Mouse (Mus musculus) hindbrain, embryonic 14.5 days (tissue): ENCODE results near the gene Opn4. TPM values are rescaled to one million over a fixed set of nuclear protein-coding genes. Genes with fewer than 3 reads are reported as not detected.

Source experiments
- ATAC-seq: fragments of 200-750 bp; cut with Nextera tagmentation; 2 replicates; pipeline ENCODE4 v1.8.0; 2017; ENCODE audit warnings: moderate number of reproducible peaks, mild to moderate bottlenecking, moderate TSS enrichment, moderate library complexity; ENCODE audit not compliant: low FRiP score
- DNase-seq: peaks from one replicate; pipeline ENCODE4 v3.0.0-alpha.2; 2015; ENCODE audit warnings: low spot score
- H3K27ac ChIP-seq: fragments of 300-500 bp; sonication (generic); 2 replicates; pipeline ENCODE4 v1.5.1; 2014; ENCODE audit warnings: mild to moderate bottlenecking, moderate library complexity
- H3K27me3 ChIP-seq: fragments of 300-500 bp; sonication (generic); 2 replicates; pipeline ENCODE4 v1.6.1; 2014; ENCODE audit warnings: mild to moderate bottlenecking, low read length, mixed read lengths; ENCODE audit not compliant: control insufficient read depth, insufficient read depth
- H3K36me3 ChIP-seq: fragments of 300-500 bp; sonication (generic); replicated peaks from 2 replicates; pipeline ENCODE4 v1.6.1; 2014; ENCODE audit not compliant: control insufficient read depth, insufficient read depth
- H3K4me1 ChIP-seq: fragments of 300-500 bp; sonication (generic); replicated peaks from 2 replicates; pipeline ENCODE4 v1.6.1; 2014; ENCODE audit warnings: antibody characterized with exemption, low read length, mixed read lengths; ENCODE audit not compliant: control insufficient read depth, insufficient read depth
- H3K4me2 ChIP-seq: fragments of 300-500 bp; sonication (generic); replicated peaks from 2 replicates; pipeline ENCODE4 v1.6.1; 2014; ENCODE audit warnings: mild to moderate bottlenecking, moderate library complexity
- H3K4me3 ChIP-seq: fragments of 300-500 bp; sonication (generic); replicated peaks from 2 replicates; pipeline ENCODE4 v1.5.1; 2014; ENCODE audit warnings: mild to moderate bottlenecking, low read length
- H3K9ac ChIP-seq: fragments of 300-500 bp; sonication (generic); 2 replicates; pipeline ENCODE4 v1.6.1; 2014
- H3K9me3 ChIP-seq: fragments of 300-500 bp; sonication (generic); 2 replicates; pipeline ENCODE4 v1.6.1; 2016; ENCODE audit warnings: low read length; ENCODE audit not compliant: control insufficient read depth
- WGBS: fragments of 180-500 bp; shearing (Covaris S2); extraction: QIAGEN DNeasy Blood & Tissue Kit; methylation state at CpG from one replicate; pipeline ENCODE4 v1.1.7; 2014; 5-methylcytosine and 5-hydroxymethylcytosine counted together
- polyA plus RNA-seq: library from polyadenylated mRNA; unstranded; fragments of >200 nt; fragmentation: Nextera tagmentation; extraction: Ambion mirVana; gene quantifications from 2 replicates; pipeline ENCODE4 v1.2.1, GENCODE M21; 2014

Gene Opn4
- polyA plus RNA-seq, 1 experiment from 2014 or later: not detected

DNA sequence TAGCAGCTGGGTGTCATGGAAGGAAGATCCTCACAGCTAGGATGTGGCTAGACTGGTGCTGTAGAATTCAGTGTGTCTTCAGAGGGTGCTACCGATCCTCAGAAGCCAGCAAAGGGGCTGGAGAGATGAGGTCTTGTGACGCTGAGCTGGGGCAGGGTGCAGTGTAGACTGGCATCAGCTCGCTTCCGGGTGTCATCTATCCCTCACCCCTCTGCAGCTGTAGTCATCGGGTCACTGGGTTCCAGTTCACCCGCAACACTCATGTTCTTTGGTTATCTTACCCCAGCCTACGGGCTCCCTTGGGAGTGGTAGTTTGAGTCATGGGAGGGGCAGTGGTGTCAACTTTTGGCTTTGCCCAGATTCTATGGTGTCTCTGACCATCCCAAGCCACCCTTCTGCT is 2.0 kb upstream of the Opn4 start:
- no peaks in the 10 kb centered on the region for H3K4me1 ChIP-seq
- H3K4me2 ChIP-seq: no peak overlapping the region
- 98% methylated on average over 7 of the region's 7 CpGs for WGBS
- H3K36me3 ChIP-seq: no peaks in the 10 kb centered on the region
- ATAC-seq (no peak), DNase-seq (no peak)
- no peak overlapping the region for H3K27ac ChIP-seq
- no peaks in the 10 kb centered on the region for H3K27me3 ChIP-seq
- no peak overlapping the region for H3K4me3 ChIP-seq
- no peaks in the 10 kb centered on the region for H3K9me3 ChIP-seq
- no peak overlapping the region for H3K9ac ChIP-seq

DNA sequence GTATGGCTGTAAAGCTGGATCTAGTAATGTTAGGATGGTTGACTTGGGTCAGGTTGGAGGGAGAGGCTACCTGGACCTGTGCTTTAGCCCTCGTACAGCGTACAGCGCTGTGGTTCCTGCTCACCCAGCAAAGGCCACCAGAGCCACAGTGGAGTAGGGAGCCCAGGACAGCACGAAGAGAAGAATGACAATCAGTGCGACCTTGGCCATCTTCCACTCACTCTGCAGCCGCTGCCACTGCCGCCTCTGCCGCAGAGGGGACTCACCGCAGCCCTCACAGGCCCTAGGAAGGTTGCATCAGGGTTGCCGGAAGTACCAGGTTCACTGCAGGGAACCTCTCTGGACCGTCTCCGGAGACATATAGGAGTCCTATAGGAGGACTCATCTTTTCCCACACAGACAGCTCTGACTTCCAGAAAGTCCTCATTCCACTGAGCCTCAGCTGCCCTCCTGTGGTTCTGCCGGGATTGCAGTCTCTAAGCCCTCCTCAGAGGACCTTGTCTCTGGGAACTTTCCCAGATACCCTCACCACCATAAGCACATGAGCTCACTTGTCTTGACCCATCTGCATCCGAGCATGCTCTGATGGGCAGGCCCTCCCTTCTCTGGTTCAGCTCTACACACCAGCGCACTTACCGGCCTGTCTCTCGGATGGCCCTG is 4.2 kb downstream of the Opn4 start:
- Histone ChIP-seq H3K4me2 (no peak overlapping the region), H3K27me3 (no peaks in the 10 kb centered on the region), H3K36me3 (no peaks in the 10 kb centered on the region), H3K4me1 (no peaks in the 10 kb centered on the region), H3K9me3 (no peaks in the 10 kb centered on the region), H3K27ac (no peak overlapping the region), H3K4me3 (no peak overlapping the region), H3K9ac (no peak overlapping the region)
- 83% methylated on average over 17 of the region's 17 CpGs for WGBS
- DNase-seq (no peak), ATAC-seq (no peak)

DNA sequence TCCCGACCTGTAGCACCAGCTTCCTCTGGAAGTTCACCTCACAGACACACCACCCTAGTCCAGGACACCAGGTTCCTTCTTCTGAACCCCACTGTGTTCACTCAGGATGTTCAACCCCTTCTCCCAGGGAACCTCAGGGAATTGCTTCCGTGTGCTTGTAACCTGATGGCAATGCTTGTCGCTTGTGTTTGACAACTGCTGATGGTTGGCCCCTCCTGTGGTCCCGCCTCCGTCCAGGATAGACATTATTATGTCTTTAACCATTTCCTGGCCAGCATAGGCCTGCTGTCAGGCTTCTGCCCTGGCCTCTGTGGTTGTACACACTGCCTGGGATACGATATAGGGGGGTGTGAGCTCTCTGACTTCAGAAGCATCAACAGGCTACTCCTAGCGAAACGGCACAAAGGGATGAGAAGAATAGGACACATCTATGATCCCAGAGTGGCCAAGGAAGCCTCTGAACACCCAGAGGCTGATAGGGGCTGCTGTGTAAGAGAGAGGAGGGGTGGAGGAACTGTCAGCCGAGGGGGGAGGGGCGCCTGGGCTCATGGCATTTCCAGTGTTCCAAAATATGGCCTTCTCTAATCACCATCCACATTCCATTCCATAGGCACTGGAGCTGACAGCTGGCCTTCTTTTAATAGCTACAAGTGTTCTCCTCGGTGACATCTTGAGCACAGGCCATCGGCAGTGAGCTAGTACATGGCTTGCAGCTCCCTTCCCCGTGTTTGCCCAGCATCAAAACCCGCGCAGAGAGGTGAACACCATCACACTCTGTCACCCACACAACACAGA is 8.0 kb downstream of the Opn4 start:
- Histone ChIP-seq H3K4me3 (no peak overlapping the region), H3K4me1 (no peaks in the 10 kb centered on the region), H3K27ac (no peak overlapping the region), H3K9me3 (no peaks in the 10 kb centered on the region), H3K9ac (no peak overlapping the region), H3K27me3 (no peaks in the 10 kb centered on the region), H3K4me2 (no peak overlapping the region), H3K36me3 (no peaks in the 10 kb centered on the region)
- no peak for ATAC-seq
- DNase-seq: no peak
- 74% methylated on average over 15 of the region's 15 CpGs for WGBS

GRCm38 (mm10) chr14:34590743-34591675 is 8.9 kb downstream of the Opn4 start:
- 57% methylated on average over 24 of the region's 24 CpGs for WGBS
- Histone ChIP-seq H3K4me2 (0 out of 2 replicates have a peak overlapping the region, but pooled peaks have one; percentile 10), H3K27me3 (no peaks in the 10 kb centered on the region), H3K4me3 (no peak overlapping the region), H3K36me3 (no peaks in the 10 kb centered on the region), H3K9ac (no peak overlapping the region), H3K9me3 (no peaks in the 10 kb centered on the region), H3K4me1 (no peaks in the 10 kb centered on the region), H3K27ac (no peak overlapping the region)
- DNase-seq: no peak
- no peak for ATAC-seq

GRCm38 (mm10) chr14:34590017-34590570 is 9.8 kb downstream of the Opn4 start:
- H3K36me3 ChIP-seq: no peaks in the 10 kb centered on the region

DNA sequence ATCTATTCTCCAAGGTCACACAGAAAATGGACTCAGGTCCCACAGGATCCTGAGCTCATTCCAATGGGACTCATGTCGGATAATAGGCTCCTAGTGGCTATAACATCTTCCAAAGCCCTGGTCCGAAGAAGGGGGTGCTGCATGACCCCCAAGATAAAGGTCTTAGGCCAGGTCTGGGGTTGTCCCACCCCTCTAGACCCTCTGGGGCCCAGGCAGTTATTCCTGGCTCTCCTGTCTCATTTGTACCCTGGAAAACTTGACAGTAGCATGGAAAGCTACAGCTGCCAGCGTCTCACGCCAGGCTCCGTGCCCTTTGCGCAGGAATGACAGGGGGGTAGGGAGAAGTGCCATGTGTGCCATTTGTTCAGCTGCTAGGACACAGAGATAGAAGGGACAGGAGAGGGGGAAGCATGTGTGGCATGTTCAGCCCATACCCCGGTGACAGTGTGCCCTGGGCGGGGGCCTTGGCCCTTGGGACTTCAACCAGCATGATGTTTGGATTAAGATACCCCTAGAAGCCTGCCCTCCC is 10.7 kb downstream of the Opn4 start:
- Histone ChIP-seq H3K27me3 (no peaks in the 10 kb centered on the region), H3K9me3 (no peaks in the 10 kb centered on the region), H3K27ac (no peak overlapping the region), H3K4me1 (no peaks in the 10 kb centered on the region), H3K4me2 (no peak overlapping the region), H3K36me3 (no peaks in the 10 kb centered on the region), H3K9ac (no peak overlapping the region), H3K4me3 (no peak overlapping the region)
- WGBS: 93% methylated on average over 8 of the region's 8 CpGs
- no peak for ATAC-seq
- no peak for DNase-seq

More at GRCm38 (mm10) chr14:34590017-34590570, 9.8 kb downstream of the Opn4 start:
- no peak overlapping the region for H3K9ac ChIP-seq
- no peaks in the 10 kb centered on the region for H3K9me3 ChIP-seq
- no peak overlapping the region for H3K27ac ChIP-seq
- ATAC-seq (no peak), DNase-seq (no peak)
- no peaks in the 10 kb centered on the region for H3K27me3 ChIP-seq
- H3K4me2 ChIP-seq: no peak overlapping the region
- 86% methylated on average over 5 of the region's 5 CpGs for WGBS
- H3K4me1 ChIP-seq: no peaks in the 10 kb centered on the region
- H3K4me3 ChIP-seq: no peak overlapping the region

- no peak within 1 kb of the TSS for H3K4me2 ChIP-seq
- H3K4me3 ChIP-seq: no peak within 1 kb of the TSS
- H3K27ac ChIP-seq: no peak within 1 kb of the TSS
- no peak within 1 kb of the TSS for H3K9ac ChIP-seq
- H3K4me1 ChIP-seq: no peaks in the 10 kb centered on the region
- 84% methylated on average over 8 of the region's 8 CpGs for WGBS
- no peaks in the 10 kb centered on the region for H3K9me3 ChIP-seq
- H3K27me3 ChIP-seq: no peaks in the 10 kb centered on the region
- DNase-seq (no peak), ATAC-seq (no peak)
- no peaks in the 10 kb centered on the region for H3K36me3 ChIP-seq
Measured at GRCm38 (mm10) chr14:34588498-34588897, 11.4 kb downstream of the Opn4 start, which contains the start of gene Ldb3. Gene Ldb3 (minus strand): TSS chr14:34588682.

- no peaks in the 10 kb centered on the region for H3K36me3 ChIP-seq
- no peak overlapping the region for H3K27ac ChIP-seq
- no peaks in the 10 kb centered on the region for H3K4me1 ChIP-seq
- 77% methylated on average over 5 of the region's 5 CpGs for WGBS
- H3K9me3 ChIP-seq: no peaks in the 10 kb centered on the region
- ATAC-seq (no peak), DNase-seq (no peak)
- H3K4me3 ChIP-seq: no peak overlapping the region
- no peak overlapping the region for H3K4me2 ChIP-seq
- no peaks in the 10 kb centered on the region for H3K27me3 ChIP-seq
- no peak overlapping the region for H3K9ac ChIP-seq
Measured at GRCm38 (mm10) chr14:34588005-34588404, 11.9 kb downstream of the Opn4 start.
